Mouse (Mus musculus): Measurements from ENCODE around the gene Celsr1.

The Celsr1 gene

DNA sequence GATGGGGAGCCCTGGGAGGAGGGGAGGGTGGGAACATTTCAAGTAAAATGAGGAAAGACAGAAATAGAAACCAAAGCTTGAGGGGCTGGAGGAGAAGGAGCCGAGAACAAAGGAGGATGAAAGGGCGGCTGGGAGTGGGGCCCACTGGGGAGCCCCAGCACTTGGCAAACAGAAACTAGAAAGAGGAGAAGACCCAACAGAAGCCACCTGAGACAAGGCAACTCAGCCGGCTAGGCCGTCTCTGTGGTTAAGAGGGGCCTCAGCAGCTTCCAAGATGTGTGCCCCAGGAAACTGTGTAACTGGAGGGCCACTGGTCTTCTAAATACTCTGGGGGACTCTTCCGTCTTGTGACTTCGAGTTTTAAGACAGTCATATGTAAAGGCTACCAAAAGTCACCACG lies 72.4 kb downstream of the Celsr1 start:
- no peak for DNase-seq (ENCODE audit: low spot score)

DNA sequence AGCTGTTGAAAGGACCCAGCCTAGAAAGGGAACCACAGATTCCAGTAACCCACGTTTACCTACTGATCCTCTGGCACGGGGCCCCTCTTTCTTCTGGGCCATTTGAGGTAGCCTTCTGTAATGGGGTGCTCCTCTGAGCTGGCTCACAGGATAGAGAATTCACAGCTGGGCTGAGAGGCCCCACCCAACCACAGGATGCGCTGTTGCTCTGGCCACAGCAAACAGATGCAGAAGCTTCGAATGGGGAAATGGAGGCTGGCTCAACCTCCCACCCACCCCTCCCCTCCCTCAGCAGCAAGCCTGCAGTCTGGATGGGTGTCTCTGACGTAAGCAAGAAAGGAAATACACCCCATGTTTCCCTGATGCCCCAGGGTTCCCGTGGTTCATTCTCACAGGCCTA lies 77.4 kb downstream of the Celsr1 start:
- DNase-seq (ENCODE audit: low spot score): no peak

DNA sequence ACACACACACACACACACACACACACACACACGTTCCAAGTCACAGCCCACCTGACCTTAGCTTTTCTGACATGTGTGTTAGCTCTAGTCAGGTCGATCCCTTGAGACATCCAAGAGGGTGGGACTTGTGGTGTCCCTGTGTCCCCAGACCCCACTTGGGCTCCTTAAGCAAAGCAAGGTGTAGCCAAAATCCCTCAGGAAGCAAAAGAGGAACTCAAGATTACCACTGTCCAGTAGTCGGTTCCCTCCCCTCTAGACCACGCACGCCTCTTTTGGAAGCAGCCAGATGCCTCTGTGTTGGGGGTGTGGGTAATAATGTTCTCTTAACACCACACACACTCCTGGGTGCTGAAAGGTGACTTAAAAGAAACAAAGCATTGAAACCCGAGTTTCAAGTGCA lies 80.1 kb downstream of the Celsr1 start:
- no peak for DNase-seq (ENCODE audit: low spot score)

DNA sequence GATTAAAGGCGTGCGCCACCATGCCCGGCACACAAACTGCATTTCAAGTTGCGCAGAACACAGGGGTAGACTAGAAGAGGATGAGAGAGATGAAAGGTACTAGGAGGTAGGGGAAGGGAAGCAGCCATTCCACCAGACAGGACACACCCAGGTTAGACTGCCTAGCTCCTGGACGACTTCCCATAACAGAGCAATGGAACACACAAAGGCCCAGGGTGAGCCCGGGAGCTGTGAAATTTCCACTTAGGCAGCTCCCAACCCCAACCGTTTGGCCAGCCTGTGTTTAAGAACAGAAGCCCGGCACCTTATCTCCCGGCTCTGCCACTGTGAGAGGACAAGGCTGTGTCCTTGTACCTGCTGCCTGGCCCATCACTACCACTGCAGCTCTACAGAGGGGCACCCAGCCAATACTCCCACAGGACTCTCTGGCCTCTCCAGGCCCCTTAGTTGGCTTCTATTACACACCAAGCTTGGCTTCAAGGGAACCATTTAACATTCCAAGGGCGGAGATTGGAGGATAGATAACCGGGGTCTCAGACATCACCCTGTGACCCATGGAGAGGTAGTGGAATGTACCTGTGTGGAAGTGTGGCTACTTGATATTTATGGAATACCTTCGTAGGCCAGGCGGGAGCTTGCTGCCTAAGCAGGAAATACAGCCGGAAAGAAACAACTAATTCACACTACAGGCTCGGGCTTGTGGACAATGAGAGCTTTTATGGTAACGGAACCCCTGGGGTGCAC lies 84.0 kb downstream of the Celsr1 start:
- no peak for DNase-seq (ENCODE audit: low spot score)

DNA sequence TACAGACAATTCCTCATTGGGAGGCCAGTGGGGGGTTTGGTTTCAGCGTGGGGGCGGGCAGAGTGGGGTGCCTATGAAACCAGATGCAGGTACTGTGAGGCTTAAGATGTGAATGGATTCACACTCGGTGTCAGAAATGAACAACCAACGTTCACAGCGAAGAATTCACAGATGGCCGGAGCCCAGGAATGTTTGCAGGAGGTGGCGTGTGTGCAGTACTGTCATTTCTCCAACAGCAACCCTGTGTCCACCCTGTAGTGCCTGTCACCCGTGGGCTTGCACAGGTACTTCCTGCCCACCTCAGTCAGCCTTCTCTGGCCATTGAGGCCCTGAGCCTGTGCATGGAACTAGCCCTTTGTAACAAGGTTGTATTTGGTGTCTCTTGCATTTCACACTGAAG lies 85.6 kb downstream of the Celsr1 start:
- DNase-seq (ENCODE audit: low spot score): no peak

DNA sequence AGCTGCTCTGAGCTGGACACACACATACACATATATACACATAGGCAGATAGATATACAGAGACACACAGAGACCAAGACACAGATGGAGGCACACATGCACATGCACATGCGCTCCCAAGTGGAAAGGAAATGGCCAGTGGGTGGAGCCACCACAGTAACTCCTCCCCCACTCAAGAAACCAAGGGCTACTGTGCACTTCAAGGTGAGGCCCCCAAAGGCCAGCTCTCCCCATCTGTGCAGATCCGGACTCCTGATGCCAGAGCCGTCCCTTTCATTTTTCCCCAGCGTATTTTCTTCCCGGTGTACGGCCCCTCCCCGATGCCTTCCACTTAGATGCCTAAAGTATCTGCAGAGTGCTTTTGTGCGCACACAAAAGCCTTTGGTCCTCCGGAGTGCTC lies 86.0 kb downstream of the Celsr1 start:
- no peak for DNase-seq (ENCODE audit: low spot score)

DNA sequence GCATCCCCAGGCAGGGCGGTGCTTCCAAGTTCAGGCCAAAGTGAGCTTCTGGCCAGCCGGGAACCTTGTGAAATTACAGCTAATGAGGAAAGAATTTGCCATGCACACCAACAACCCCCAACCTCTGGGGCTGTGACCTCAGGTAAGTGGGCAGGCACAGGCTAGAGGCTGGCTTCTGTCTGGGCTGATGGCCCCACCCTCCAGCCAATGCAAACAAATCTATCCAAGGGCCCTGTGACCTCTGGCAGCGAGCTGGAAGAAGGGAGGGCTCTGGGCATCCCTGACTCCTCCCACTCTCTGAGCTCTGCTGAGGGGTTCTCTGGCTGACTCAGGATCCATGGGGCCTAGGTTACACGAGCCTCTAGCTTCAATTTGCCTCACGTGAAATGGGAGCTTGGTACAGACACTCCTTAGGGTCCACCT lies 97.9 kb downstream of the Celsr1 start:
- no peak for DNase-seq (ENCODE audit: low spot score)

DNA sequence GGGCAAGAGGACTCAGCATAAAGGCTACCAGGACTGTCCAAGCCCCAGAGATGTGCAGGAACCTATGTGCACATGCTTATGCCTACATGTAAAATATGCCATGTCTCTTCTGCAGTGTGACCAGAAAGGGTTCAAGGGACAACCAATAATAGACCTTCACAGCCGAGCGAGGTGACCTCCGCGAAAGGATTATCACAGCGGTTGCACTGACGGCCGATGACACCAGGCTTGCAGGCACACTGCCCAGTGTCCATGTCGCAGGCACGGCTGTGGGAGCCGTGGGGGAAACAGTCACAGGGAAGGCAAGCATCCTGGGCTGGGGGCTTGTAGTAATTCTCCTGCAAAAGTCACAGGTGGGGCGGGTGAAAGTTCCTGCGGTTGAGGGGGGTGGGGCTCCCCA lies 105.4 kb downstream of the Celsr1 start:
- DNase-seq (ENCODE audit: low spot score): no peak

DNA sequence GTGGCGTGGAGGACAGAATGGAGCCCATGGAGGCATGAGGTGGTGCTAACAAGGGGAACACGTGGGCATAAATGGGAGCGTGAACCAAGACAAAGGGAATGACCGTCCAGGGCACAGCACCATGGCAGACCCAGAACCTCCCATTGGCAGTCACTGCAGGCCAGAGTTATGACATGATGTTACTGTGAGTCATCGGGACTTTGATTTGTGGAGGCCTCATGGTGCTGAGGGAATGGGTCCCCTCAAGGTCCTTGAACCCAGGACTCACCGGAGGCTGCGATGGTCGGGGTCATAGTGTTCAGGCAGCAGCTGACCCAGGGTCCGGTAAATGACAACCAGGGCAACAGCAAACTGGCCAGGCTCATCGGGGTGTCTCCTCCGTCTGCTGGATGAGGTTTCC lies 111.7 kb downstream of the Celsr1 start:
- DNase-seq (ENCODE audit: low spot score): no peak

DNA sequence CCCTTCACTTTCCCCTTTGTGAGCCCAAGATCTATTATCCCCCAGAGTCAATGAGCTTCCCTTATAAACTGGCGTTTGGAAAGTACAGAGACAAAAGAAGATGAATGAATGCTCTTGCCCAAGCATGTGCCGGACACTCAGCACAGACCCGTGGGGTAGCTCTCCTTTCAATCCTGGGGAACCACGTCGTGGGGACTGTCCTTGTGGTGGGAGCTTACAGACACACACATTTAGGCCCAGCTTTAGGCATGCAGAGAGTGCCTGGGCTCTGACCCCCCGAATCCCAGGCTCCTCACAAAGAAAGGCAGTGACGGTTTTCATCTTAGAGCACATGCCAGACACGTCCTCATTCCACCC lies 113.7 kb downstream of the Celsr1 start:
- DNase-seq (ENCODE audit: low spot score): no peak

DNA sequence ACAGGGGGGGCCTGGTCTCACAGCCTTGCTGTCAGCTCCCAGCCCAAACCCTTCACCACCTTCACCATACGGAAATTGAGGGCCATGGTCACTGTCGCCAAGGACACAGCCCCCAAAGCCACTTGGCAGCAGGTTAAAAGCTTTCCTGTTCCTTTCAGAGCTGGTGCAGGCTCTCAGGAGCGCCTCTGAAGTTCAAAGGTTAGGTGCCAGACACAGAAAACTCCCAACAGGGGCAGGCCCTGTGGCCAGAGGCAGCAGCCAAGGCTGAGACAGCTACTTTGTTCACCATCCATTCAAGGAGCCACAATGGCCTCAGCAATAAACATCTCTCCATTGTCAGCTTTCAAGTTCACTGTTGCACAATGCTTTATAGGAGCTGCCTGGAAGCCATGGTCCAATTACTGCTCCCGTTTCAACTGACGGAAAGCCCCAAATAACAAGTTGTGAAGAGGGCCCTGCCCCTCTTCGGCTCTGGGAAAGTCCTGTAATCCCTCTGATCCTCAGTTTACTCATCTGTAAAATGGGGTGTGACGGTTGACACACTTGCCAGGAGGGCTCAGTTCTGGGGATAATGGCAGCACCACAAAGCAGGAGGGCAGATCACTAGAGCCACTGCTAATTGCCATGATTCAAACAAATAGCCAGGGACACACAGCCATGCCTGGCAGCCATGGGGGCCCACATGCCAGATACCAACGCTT lies 114.2 kb downstream of the Celsr1 start:
- DNase-seq (ENCODE audit: low spot score): no peak

DNA sequence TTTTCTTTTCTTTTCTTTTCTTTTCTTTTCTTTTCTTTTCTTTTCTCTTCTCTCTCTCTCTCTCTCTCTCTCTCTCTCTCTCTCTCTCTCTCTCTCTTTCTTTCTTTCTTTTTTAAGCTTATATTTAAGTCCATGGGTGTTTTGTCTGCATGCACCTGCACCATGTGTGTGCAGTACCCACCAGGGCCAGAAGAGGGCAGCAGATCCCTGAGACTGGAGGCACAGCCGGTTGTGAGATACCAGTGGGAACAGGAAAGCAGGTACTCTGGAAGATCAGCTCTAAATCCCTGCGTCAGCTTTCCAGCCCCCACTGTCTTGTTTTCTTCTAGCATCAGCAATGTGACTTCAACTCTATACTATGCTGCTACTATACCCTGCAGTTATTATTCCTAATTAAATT lies 120.0 kb downstream of the Celsr1 start:
- DNase-seq (ENCODE audit: low spot score): peak; percentile 74

DNA sequence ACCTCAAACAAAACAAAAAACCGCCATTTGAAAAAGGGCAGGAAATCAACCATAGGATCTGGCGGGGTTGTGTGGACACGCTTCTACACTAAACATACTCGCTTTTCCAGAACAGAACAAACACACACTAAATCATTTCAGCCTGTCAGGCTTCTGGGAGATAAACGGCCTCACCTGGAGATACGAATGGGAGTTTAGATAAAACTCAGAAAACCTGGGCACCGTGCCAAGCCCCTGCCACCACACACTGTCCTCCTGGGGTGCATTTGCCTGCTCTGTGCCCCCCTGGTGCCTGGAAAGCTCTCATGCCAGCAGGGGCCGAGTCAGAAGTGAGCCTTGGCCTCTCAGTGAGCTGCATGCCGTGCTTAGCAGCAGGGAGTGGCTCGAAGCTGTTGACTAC lies 123.6 kb downstream of the Celsr1 start:
- peak; percentile 62 for DNase-seq (ENCODE audit: low spot score)

DNA sequence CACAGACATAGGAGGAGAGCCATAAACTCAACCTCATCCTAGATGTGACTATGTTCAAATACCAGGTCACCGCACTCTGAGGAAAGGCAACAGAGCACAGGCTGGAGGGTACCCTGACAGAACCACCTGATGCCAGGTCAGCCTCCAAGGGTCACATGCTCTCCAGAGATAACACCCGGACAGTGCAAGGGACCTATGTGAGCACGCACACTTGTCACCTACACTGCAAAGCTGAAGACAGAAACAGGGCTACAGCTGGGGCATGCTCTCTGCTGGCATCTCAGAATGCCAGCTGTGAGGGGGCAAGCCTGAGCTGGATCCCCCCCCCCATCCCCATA lies 124.1 kb downstream of the Celsr1 start:
- no peak for DNase-seq (ENCODE audit: low spot score)

DNA sequence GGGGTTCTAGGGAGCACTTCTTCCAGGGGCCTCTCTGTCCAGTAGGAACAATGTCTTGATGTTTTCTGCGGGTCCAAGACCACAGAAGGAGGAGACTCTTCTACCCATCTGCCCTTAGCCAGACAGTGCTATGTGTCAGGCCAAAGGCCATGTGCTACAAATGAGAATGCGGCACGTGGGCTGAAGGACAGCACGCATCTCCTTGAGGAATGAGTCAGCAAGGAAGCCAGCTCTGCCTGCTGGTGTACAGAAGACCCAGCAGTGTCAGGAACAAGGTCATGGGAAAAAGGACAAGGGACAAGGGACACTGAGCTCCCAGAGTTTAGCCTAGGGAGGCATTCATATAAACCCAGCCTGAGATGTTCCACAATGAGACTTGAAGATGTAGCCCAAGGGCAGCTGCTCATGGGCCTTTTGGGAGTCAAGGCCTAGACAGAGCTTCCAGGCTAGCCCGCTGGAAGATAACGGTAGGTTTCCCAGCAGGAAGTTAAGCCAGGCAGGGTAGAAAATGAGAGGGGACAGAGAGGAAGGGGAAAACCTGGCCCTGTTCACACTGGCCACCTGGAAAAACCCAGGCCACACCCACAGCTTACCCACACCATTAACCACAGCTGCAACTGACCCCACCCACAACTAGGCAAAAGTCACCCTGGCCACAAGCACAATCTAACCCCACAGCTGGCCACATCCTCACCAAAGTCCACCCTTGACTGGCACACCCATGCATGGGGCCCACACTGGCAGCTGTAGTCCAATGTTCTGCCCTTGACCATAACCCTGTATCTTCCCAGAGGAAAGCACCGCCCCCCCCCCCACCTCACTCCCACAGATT lies 124.7 kb downstream of the Celsr1 start:
- no peak for DNase-seq (ENCODE audit: low spot score)

DNA sequence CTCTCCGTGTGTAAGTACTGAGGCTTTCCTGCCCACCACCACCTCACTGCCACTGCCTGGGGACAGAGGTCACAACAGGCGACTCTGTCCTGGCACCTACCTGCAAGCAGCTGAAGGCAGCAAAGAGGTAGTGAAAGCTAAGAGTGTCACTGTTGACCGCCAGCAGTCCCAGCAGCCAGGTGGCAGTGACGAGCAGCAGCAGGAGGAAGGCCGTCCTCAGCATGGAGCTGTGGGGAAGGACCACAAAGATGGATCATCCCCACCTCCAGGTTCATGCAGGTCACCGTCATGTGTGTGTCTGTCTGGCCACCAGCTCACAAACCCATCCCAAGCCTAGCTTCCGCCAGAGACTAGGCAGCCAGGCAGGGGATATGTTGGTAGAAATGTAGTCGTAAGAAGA lies 129.8 kb downstream of the Celsr1 start:
- DNase-seq (ENCODE audit: low spot score): no peak

DNA sequence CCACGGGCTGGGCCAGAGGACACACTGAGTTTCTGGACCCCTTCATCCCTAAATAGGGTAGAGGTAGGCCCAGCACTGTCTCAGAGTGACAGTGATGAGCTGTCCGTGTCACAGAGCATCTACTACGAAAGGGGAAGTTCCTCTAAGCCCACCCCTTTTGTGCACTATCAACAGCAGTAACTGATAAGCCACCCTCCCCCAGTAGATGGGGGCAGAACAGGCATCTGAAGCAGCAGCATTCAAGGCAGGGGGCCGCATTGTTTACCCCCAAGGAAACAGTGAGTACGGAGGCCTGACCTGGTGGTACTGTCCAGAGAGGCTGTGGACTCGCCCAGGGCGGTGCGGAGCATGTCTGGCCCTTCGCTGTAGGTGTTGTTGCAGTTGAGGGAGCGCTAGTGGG lies 131.1 kb downstream of the Celsr1 start:
- DNase-seq (ENCODE audit: low spot score): no peak

DNA sequence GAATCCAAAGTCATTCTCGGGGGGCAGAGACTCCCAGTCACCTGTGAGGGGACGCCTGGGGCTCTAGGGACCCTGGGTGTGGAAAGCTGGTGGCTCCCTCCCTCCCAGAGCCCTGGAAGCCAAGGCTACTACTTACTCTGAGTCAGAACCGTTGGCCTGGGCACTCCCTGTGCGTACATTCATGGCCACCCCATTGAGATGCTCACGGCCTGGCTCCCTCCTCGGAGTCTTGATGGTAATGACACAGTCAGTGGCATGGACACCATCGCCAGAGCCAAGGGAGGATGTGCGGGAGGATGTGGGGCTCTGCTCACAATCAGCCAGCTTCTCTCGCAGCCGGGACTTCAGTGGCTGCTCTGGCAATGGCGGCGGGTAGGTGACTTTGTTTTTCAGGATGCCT lies 132.8 kb downstream of the Celsr1 start:
- DNase-seq (ENCODE audit: low spot score): no peak

DNA sequence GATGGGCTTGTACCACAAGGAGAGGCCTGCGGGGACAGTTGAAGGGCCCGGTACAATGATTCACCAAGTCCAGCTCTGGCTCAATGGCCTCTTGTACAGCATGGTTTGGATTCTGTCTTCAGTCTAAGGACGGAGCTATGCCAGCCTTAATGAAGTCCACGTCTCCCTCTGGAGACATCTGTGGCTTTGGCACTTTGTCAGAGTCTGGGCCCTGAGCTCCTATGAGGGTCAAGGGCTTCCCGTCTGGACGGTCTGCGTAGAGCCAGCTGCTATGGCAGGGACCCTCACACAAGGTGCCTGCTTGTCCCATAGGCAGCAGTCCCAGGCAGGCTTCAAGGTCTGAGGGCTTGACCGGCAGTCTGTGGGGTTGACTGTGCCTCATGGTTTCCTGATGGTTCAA lies 133.3 kb downstream of the Celsr1 start:
- no peak for DNase-seq (ENCODE audit: low spot score)

DNA sequence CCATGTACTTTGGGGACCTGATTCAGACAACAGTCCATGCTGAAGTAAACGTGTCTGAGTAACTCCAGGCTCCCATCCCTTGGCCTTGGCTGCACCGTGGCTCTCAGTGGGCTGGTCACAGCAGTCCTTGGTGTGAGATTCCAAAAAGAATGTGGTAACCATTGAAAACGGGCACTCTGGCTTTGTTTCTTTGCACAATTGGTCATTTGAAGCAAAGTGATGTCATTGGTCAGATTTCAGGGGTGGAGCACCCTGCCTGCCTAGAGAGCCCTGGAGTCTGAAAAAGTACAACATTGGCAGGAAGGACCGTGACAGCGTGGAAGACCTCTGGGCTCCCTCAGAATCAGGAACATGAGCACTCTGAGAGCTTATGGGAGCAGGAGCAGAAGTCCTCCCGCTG lies 134.2 kb downstream of the Celsr1 start:
- no peak for DNase-seq (ENCODE audit: low spot score)

DNA sequence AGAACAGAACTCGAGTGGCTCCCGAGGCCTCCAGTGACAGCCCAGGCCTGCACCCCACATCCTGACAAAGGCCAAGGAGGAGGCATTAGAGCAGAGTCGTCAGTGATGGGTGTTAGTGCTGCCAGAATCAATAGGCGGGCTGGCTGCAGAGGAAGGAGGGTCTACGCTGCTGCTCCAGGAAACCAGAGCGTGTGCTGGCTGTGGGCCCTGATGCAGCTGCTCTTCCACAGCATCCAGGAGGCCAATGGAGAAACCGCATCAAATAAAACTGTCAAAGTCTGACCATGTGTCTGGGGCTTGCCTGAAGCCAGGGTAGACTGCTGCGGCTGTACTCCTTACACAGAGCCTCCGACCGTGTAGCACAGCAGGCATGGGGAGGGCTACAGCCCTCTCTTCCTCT lies 136.5 kb downstream of the Celsr1 start:
- no peak for DNase-seq (ENCODE audit: low spot score)

DNA sequence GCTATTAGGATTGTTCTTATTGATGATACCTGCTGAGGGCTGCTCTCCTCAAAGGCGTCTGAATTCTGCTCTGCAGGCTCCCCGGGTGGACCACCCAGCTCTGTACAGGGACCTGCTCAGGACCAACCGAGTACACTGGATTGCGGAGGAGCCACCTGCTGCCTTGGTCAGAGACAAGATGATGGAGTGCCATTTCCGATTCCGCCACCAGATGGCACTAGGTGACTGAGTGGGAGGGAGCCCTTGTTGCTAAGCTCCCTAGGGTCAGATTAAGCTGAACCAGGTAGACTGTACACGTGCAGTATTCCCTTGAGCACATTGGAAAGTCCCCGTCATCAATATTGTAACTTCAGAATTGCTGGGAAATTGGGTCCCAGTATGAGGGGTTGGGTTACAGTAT lies 137.3 kb downstream of the Celsr1 start:
- DNase-seq (ENCODE audit: low spot score): peak; percentile 83

DNA sequence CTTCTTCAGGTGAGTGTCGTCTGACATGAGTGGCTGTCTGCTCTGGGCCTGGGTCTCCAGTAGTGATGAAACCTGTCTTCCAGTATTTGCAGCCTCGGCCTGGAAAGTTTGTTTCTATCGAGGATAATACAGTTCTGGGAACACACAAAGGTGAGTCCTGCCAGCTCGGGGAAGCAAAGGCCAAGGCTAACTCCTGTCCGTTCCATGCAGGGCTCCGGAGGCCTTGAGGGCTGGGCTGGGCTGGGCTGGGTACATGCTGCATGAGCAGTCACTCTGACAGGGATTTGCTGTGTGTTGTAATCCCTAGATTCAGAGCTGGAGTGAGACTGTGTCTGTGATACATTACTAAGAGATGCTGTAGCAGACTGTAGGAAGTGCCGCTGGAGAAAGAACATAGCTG lies 139.7 kb downstream of the Celsr1 start:
- DNase-seq (ENCODE audit: low spot score): no peak
